Mouse (Mus musculus) kidney, adult 2 months (tissue): ENCODE data around the gene Cebpe. TPM values are rescaled to one million over a fixed set of nuclear protein-coding genes. Genes with fewer than 3 reads are reported as not detected.

Source experiments
- DNase-seq: peaks from one replicate; pipeline ENCODE4 v3.0.0; 2021
- H3K27ac ChIP-seq: fragments of 200-500 bp; 2 replicates; pipeline ENCODE4 v1.5.1; 2012; ENCODE audit warnings: low read depth, low read length, control low read depth, inconsistent platforms; ENCODE audit not compliant: insufficient read depth
- H3K27me3 ChIP-seq: fragments of 200-500 bp; replicated peaks from 2 replicates; pipeline ENCODE4 v1.6.1; 2012; ENCODE audit warnings: mild to moderate bottlenecking, moderate library complexity, low read length, inconsistent platforms; ENCODE audit not compliant: control insufficient read depth, insufficient read depth
- H3K36me3 ChIP-seq: fragments of 200-500 bp; 2 replicates; pipeline ENCODE4 v1.6.1; 2012; ENCODE audit warnings: mild to moderate bottlenecking, moderate library complexity, low read length, inconsistent platforms; ENCODE audit not compliant: control insufficient read depth, insufficient read depth
- H3K4me1 ChIP-seq: fragments of 200-500 bp; 2 replicates; pipeline ENCODE4 v1.6.1; 2011; ENCODE audit warnings: low read length; ENCODE audit not compliant: control insufficient read depth, insufficient read depth
- H3K4me3 ChIP-seq: fragments of 200-500 bp; 2 replicates; pipeline ENCODE4 v1.5.1; 2011; ENCODE audit warnings: mild to moderate bottlenecking, low read depth, low read length, control low read depth; ENCODE audit not compliant: insufficient read depth
- CTCF ChIP-seq: fragments of 200-500 bp; conservative IDR thresholded peaks from 2 replicates; pipeline ENCODE4 v1.5.1; 2011; ENCODE audit warnings: low read depth, mild to moderate bottlenecking, control low read depth, low read length, moderate library complexity, mixed read lengths; ENCODE audit not compliant: insufficient read depth, insufficient read length
- POLR2A ChIP-seq: fragments of 200-500 bp; IDR thresholded peaks from one replicate; pipeline ENCODE4 v1.6.1; 2011; ENCODE audit warnings: low read depth, low read length, control low read depth
- WGBS: fragments of 180-500 bp; shearing (Covaris S2); methylation state at CpG from one replicate; pipeline ENCODE4 v1.1.7; 2018; 5-methylcytosine and 5-hydroxymethylcytosine counted together
- polyA plus RNA-seq: library from polyadenylated mRNA; depleted of rRNA; stranded (reverse); fragments of >200 nt; gene quantifications from 2 replicates; pipeline ENCODE4 v1.2.3, GENCODE M21; 2012; rRNA removed

Gene Cebpe
- polyA plus RNA-seq, 1 experiment, result 0.30 TPM

DNA sequence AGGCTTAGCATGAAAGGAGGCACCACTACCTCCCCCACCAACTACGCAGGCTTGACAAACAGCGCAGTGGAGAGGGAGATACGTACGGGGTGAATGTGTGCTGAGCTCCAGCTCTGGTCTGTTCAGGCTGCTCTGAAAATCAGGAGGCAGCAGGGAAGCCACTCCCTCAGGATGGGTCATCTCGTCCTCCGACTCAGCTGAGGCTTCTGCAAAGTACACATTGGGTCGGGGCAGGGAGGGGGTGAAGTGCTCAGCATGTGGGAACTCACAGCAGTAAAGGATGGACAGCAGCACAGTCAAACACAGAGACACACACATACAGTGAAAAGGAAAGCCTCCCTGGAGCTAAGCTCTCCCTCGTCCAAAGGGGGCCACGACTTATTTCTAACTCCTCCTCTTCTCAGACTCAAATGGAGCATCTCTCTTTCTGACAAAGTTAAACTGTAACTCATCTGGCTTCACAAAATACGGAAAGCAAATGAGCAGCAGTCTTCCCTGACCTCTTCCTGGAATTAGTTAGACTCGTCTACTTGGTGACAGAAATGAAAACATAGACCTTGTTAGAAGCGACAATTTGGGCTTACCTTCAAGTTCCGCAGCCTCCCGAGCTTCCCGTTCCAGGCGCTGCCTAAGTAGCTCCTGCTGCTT lies 33.2 kb downstream of the Cebpe start:
- DNase-seq, result peak; percentile 74
- Histone ChIP-seq H3K27me3 (no peaks in the 10 kb centered on the region), H3K4me1 (0 out of 2 replicates have a peak, but pooled peaks cover 10% of the 10 kb centered on the region), H3K27ac (no peak overlapping the region), H3K4me3 (no peak overlapping the region), H3K36me3 (no peaks in the 10 kb centered on the region; the same call in 1 of the 2 replicates)
- WGBS, result 53% methylated on average over 16 of the region's 16 CpGs
- TF ChIP-seq CTCF, result no peak
- no peak for TF ChIP-seq POLR2A

DNA sequence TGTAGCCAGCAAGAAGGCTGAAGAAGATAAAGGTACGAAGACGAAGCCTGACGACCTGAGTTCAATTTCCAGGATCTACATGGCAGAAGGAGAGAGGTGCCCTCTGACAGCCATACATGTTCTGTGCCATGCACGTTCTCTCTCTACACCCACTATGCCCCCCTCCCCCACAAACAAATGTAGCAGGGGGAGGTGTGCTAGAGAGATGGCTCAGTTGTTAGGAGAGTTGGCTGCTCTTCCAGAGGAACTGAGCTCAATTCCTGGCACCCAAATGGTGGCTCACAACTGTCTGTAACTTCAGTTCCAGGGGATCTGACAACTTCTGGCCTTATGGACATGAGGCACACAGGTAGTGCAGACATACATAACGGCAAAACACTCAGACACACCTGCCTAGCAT lies 35.7 kb downstream of the Cebpe start:
- no peak for TF ChIP-seq CTCF
- TF ChIP-seq POLR2A, result no peak
- H3K27ac ChIP-seq, result no peak overlapping the region
- H3K36me3 ChIP-seq, result no peaks in the 10 kb centered on the region; the same call in 1 of the 2 replicates
- no peak overlapping the region for H3K4me3 ChIP-seq
- no peaks in the 10 kb centered on the region for H3K27me3 ChIP-seq
- DNase-seq, result no peak
- 87% methylated on average over 5 of the region's 5 CpGs for WGBS
- peaks cover 12% of the 10 kb centered on the region; the same call in 1 of the 2 replicates for H3K4me1 ChIP-seq

DNA sequence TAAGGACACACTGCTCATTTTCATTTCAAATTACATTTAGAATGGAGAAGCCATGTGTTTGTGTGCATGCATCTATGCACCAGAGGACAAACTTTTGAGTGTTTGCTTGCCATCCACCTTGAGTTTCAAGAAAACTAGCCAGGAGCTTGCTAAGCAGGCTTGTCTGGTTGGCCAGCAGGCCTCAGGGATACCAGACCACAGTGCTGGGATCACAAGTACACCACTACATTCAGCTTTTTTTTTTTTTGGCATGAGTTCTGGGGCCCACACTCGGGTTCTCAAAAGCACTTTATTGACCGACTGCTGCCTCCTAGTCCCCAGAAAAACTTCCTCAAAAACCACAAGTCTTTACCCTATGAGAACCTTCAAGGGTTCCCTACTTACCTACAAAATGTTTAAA lies 37.7 kb downstream of the Cebpe start:
- no peaks in the 10 kb centered on the region; the same call in 1 of the 2 replicates for H3K36me3 ChIP-seq
- DNase-seq, result peak; percentile 26

DNA sequence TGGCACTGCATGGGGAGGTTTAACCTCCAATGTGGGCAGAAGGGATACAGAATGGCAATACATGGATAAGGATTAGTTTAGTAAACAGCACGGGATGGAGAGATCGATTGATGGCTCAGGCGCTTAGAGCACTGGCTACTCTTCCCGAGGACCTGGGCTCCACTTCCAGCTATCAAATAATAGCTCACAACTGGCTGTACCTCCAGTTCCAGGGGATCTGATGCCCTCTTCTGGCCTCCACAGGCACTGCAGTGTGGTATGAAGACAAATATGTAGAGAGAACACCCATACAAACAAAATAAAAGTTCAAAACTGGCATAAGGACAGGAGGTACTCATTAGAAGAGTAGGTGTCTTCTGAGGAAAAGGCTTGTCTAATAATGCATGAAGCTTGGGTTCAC lies 42.6 kb downstream of the Cebpe start:
- no peak overlapping the region for H3K4me3 ChIP-seq
- H3K27me3 ChIP-seq, result no peaks in the 10 kb centered on the region
- peak; percentile 71 for DNase-seq
- peaks cover 8% of the 10 kb centered on the region for H3K36me3 ChIP-seq
- TF ChIP-seq POLR2A, result no peak
- TF ChIP-seq CTCF, result peak; percentile 75
- WGBS, result 72% methylated on average over 4 of the region's 4 CpGs
- peaks cover 5% of the 10 kb centered on the region; the same call in 1 of the 2 replicates for H3K4me1 ChIP-seq
- H3K27ac ChIP-seq, result no peak overlapping the region

More for the DNA sequence above, 37.7 kb downstream of the Cebpe start:
- Histone ChIP-seq H3K4me3 (no peak overlapping the region), H3K27ac (no peak overlapping the region), H3K4me1 (peaks cover 13% of the 10 kb centered on the region; the same call in 1 of the 2 replicates), H3K27me3 (no peaks in the 10 kb centered on the region)
- no peak for TF ChIP-seq CTCF
- no peak for TF ChIP-seq POLR2A
- WGBS, result 53% methylated on average over 2 of the region's 2 CpGs

DNA sequence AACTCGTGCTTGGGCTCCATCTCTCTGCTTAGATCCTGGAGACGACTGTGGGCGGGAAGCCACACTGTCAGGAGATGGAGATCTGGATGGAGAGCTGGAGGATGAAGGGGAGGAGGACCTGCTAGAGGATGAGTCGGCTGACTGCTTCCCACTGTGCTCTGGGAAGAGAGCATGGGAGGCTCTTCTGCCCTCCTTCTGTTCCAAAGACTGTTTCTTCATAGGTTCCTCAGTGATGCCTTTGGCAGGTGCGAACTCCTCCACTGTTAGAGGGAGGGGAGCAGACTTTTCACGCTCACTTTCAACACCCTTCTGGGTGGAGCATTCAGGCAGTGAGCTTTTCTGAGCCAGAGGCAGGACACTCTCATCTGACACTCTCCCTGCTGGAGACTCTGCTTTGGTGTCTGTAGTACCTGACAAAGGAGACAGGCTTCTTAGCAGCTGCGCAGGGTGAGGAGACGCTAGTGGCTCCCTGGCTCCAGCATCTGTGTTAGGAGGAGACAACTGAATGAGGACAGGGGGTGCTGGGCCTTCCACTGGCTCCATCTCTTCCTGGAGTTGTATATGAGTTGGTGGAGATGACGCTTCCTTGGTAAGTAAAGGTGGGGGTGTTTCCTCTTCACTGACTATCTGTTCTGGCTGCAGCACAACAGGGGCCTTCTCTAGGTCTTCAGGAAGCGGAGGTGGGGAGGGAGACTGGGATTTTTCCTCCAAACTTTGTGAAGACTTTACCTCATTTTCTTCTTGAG lies 47.3 kb downstream of the Cebpe start:
- 92% methylated on average over 10 of the region's 10 CpGs for WGBS
- H3K4me3 ChIP-seq, result no peak overlapping the region
- no peak for TF ChIP-seq CTCF
- no peak for TF ChIP-seq POLR2A
- no peaks in the 10 kb centered on the region for H3K27me3 ChIP-seq
- DNase-seq, result no peak
- no peak overlapping the region for H3K27ac ChIP-seq
- H3K36me3 ChIP-seq, result peaks cover 26% of the 10 kb centered on the region
- no peaks in the 10 kb centered on the region for H3K4me1 ChIP-seq

Other genes starting within 250 kb of the Cebpe start
- 168 and 211 TPM in 2 replicates for gene Lrp10, start 248.0 kb downstream of the Cebpe start, polyA plus RNA-seq
- 0.23 and 0.30 TPM in 2 replicates for gene Rem2, start 236.1 kb downstream of the Cebpe start, polyA plus RNA-seq
- 30.9 and 33.0 TPM in 2 replicates for gene Prmt5, start 194.6 kb downstream of the Cebpe start, polyA plus RNA-seq
- gene Haus4, start 157.6 kb downstream of the Cebpe start, polyA plus RNA-seq, result 9.6 and 10.0 TPM in 2 replicates
- 32.4 and 33.9 TPM in 2 replicates for gene Ajuba, start 134.6 kb downstream of the Cebpe start, polyA plus RNA-seq
- 6.5 and 8.1 TPM in 2 replicates for gene 4931414P19Rik, start 106.2 kb downstream of the Cebpe start, polyA plus RNA-seq
- 244 and 276 TPM in 2 replicates for gene Psmb5, start 94.2 kb downstream of the Cebpe start, polyA plus RNA-seq
- not detected in 2 replicates for gene Psmb11, start 90.7 kb downstream of the Cebpe start, polyA plus RNA-seq
- not detected in 2 replicates for gene Gm17606, start 71.2 kb downstream of the Cebpe start, polyA plus RNA-seq
- gene Cdh24, start 70.8 kb downstream of the Cebpe start, polyA plus RNA-seq, result 1.2 and 1.5 TPM in 2 replicates
- gene 1700123O20Rik, start 26.0 kb downstream of the Cebpe start, polyA plus RNA-seq, result 54.0 and 57.5 TPM in 2 replicates
- 79.2 and 79.4 TPM in 2 replicates for gene Acin1, start 25.2 kb downstream of the Cebpe start, polyA plus RNA-seq
- gene Gm29776, start 13.3 kb downstream of the Cebpe start, polyA plus RNA-seq, result 0.16 and 0.20 TPM in 2 replicates
- gene Slc7a8, start 69.8 kb upstream of the Cebpe start, polyA plus RNA-seq, result 333 and 352 TPM in 2 replicates
- gene Rnf212b, start 102.0 kb upstream of the Cebpe start, polyA plus RNA-seq, result 7.4 and 7.6 TPM in 2 replicates
- 9.2 and 9.6 TPM in 2 replicates for gene Homez, start 158.8 kb upstream of the Cebpe start, polyA plus RNA-seq
- gene Ppp1r3e, start 165.4 kb upstream of the Cebpe start, polyA plus RNA-seq, result 21.0 and 23.5 TPM in 2 replicates
- 47.1 and 59.0 TPM in 2 replicates for gene Bcl2l2, start 171.2 kb upstream of the Cebpe start, polyA plus RNA-seq
- not detected in 2 replicates for gene Gm20521, start 171.3 kb upstream of the Cebpe start, polyA plus RNA-seq
- gene Pabpn1, start 180.3 kb upstream of the Cebpe start, polyA plus RNA-seq, result 111 and 114 TPM in 2 replicates
- 63.9 and 85.8 TPM in 2 replicates for gene Slc22a17, start 201.0 kb upstream of the Cebpe start, polyA plus RNA-seq
- gene Efs, start 214.0 kb upstream of the Cebpe start, polyA plus RNA-seq, result 1.8 and 2.8 TPM in 2 replicates
- gene Il25, start 220.5 kb upstream of the Cebpe start, polyA plus RNA-seq, result not detected in 2 replicates
- 0.59 and 0.79 TPM in 2 replicates for gene Cmtm5, start 224.1 kb upstream of the Cebpe start, polyA plus RNA-seq